Mouse (Mus musculus) brain, adult 2 months (tissue): ENCODE results near the gene Ganab.
A peak's percentile ranks its signal among the peaks of the same experiment; 100 is the strongest.
"Not testable (repeated sequence)": the region's sequence is repeated elsewhere in the genome, so short reads cannot be mapped to it uniquely, and the experiment has no call there.

ENCODE experiments used
- DNase-seq: peaks from one replicate; pipeline ENCODE4 v3.0.0; 2011; ENCODE audit warnings: low read depth, low spot score

The Ganab gene

DNA sequence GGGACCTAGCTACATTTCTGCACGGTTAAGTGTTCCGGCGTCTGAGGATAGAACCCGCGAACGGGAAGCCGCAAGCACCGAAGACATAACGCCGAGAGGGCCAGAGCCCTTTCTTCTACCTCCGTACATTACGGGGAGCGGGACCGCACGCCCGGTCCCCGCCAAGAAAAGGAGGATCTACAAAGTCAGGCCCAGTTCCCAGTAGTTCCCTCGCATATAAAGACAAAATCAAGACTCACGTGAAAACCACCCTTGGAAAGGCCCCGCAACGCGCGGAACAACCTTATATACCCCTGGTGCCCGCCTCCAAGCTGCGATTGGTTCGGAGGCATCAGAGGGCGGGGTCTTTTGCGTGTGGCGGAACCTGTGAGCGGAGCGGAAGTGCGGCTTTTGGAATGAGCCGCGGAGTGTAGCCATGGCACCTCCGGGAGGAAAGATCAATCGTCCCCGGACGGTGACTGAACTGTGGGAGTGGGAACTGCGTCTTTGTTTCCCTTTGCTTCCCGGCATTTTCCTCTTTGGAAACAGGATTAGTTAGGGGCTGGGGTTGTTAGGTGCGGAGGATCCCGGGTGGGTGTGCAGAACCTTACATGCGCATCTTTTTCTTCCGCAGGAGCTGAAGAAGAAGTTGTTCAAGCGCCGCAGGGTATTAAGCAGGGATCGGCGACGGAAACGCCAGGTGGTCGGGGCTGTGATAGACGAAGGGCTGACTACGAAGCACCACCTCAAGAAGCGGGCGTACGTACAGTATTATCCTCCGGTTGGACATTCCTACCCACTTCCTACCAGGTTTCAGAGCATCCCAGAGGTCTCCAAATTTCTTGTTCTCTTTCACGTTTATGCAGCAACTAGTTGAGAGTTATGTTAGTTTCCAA, 9.1 kb upstream of the Ganab start, which contains the start of the genes 1810009A15Rik and Gm49416:
Gene 1810009A15Rik, plus strand, starts transcription at position 343 of the 875 bp plus-strand sequence.
Gene Gm49416, plus strand, starts transcription at position 416 of the 875 bp plus-strand sequence.
- peak; percentile 99 for DNase-seq

DNA sequence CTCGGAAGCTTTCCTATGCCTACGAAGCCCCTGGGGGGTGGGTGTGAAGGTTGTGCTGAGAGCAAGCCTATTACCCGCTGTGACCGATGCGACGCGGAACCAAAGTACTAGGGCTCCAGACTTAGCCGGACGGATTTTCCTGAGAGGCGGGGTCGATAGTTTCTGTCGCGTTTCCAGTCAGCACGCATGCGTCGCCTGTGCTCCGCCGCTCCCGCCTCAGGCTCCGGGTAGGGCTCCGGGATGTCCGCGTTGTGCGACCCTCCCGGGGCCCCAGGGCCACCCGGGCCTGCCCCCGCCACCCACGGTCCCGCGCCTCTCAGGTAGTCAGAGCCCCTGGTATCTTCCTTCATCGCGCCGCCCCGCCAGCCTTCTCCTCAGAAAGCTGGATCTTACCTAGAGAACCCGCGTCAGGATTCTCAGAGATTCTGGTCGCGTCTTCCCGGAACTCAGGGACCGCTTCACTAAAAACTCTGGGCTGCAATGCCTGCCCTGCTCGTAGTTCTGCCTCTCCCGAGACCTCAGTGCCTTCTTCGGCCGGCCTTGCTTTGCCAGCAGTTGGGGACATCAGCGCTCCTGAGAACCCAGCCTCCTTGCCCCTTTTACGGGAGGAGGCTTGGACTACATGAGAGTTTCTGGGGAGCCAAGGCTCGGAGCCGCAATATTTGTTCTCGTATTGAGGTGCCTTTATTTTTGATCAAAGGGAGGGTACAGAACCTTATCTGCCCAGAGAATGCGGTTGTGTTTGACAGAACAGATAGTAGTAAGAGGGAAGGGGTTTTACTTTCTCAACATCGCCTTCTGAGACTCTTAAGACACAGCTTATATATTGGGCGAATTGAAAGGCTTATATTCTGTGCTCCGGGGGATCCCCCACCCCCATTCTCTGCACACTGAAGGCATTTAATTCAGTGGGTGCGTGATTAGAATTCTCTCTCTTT, 4.8 kb upstream of the Ganab start, which contains the start of gene Ints5:
Gene Ints5, plus strand, starts transcription at position 177 of the 938 bp plus-strand sequence.
- peak; percentile 96 for DNase-seq

DNA sequence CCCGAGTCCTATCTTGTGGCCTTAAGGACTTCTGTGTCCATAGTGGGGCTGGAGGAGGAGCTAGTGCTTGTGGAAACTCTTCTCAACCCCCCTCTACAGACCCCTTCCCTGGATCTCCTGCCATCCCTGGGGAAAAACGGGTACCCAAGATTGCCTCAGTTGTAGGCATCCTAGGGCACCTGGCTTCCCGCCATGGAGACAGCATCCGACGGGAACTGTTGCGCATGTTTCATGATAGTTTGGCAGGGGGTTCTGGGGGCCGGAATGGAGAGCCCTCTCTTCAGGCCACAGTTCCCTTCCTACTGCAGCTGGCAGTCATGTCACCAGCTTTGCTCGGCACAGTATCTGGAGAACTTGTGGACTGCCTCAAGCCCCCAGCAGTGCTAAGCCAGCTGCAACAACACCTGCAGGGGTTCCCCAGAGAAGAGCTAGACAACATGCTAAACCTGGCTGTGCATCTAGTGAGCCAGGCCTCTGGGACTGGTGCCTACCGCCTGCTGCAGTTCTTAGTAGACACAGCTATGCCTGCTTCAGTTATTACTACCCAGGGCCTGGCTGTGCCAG, 2.4 kb upstream of the Ganab start:
- no peak for DNase-seq

DNA sequence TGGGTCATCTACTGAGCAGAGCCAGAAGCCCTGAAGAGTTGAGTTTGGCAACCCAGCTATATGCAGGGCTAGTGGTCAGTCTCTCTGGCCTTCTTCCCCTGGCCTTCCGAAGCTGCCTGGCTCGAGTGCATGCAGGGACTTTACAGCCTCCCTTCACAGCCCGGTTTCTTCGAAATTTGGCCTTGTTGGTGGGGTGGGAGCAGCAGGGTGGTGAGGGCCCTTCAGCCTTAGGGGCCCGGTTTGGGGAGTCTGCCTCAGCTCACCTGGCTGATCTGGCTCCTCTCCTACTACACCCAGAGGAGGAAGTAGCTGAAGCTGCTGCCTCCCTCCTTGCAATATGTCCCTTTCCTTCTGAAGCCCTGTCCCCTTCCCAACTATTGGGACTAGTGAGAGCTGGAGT, 1.6 kb upstream of the Ganab start:
- DNase-seq: not testable (repeated sequence)

DNA sequence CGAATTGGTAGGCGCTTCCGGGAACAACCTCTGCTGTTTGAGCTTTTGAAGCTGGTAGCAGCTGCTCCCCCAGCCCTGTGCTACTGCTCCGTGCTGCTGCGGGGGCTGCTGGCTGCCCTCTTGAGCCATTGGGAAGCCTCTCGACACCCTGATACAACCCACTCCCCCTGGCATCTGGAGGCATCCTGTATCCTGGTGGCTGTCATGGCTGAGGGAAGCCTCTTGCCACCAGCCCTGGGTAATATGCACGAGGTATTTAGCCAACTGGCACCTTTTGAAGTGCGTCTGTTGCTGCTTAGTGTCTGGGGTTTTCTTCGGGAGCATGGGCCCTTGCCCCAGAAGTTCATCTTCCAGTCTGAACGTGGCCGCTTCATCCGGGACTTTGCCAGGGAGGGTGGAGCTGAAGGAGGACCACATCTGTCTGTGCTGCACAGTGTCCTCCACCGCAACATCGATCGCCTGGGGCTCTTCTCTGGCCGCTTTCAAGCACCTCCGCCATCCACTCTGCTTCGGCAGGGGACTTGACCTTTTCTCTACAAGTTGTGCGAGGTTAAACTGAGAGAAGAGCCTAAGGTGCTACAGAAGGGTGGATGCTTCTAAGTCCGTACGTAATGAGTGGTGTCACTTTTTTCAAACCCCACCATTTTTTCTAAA, 533 bp upstream of the Ganab start:
- DNase-seq: peak; percentile 58

DNA sequence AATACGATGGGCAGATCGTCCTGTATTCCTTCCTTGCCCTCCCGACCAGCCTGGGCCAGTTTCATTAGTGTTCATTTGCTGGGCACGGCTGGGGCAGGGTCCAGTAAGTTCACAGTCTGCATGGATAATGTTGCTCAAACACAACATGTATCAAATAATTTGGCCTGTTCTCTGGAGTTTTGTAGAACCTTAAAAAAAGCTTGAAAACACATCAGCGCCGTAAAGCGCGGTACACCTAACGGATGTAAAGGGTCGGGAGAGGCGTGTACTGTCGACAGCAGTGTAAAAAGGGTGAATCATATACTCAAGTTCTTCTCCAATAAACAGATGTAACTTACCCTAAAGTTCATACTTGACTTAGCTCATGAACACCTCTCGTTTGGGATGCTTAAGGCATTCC, 705 bp downstream of the Ganab start:
- DNase-seq: no peak

DNA sequence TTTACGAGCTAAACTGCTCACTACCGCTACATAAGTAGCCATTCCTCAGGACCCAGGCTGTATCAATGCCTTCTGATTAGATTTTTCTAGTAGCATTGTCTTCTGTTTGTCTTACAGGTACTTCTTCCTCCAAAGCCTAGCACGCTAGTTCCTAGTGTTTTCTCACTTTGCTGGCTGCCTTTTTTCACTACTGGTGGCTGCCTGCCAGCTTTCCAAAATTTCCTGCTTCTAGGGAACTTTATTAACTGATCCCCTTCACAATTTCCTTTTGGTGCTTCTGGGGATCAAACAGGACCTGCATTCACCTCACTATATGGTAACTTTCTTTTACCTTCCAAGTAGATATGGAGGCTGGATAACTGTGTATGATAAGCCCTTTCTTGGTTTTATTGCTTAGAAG, 1.2 kb downstream of the Ganab start:
- no peak for DNase-seq

DNA sequence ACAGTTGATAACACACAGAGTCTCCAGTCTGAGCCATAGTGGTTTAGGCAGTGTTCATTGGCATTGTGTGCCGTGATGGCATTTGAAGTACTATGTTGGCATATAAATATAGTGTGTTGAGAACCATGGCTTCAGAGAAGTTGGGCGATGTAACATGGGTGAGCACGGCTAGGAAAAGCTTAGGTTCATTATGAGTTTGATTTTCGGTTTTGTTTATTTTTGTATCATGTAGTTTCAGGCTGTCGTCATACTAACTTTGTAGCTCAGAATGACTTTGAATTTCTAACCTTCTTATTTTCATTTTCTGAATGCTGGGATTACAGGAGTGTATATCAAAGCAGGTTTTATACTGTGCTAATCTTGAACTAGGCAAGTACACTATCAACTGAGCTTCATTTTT, 5.5 kb downstream of the Ganab start:
- no peak for DNase-seq

DNA sequence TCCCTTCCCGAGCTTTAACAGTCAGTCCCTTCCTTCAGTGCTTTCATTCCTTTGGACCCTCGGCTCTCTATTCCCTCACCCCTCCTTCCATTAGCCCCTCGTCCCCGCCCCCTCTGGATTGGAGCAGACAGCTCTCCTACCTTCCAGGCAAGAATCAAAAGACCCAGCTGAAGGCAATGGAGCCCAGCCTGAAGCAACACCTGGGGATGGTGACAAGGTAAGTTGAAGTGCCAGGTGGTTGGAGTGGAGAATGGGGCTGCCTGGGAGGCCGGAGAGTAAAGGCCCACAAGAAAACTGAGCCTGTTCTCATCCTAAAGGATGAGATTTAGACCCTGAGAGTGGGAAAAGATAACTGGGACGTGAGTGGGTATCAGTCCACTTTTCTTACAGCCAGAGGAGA, 10.7 kb downstream of the Ganab start:
- DNase-seq: no peak

DNA sequence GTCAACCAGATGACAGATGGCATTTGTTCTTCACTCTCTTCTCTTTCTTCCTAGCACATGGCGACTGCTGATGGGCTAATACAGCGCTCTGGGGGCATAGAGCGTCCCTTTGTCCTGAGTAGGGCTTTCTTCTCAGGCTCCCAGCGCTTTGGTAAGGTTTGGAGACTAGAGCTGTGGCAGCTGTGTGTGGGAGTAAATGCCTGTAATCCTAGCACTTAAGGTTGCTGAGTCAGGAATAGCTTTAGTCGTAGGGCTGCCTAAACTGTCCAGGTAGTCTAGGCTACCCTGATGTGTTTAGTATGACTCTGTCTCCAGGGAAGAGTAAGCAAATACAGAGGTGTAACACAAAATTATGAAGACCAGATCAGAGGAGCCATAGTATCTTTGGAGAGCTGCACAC, 13.9 kb downstream of the Ganab start:
- DNase-seq: peak; percentile 70

DNA sequence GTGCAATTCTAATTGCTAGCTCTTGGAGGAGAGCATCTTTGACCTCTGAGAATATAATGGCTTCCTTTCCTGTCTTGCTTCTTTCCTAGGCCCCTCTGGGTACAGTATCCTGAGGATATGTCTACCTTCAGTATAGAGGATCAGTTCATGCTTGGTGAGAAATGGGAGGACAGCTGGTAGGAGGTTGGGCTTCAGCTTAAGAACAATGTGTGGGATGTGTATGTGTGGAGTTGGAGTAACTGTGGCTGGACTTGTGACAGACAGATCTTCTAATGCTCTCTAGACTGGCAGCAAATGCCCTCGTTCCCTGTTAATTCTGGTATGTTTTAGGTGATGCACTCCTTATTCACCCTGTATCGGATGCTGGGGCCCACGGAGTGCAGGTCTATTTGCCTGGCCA, 16.3 kb downstream of the Ganab start:
- DNase-seq: peak; percentile 76

DNA sequence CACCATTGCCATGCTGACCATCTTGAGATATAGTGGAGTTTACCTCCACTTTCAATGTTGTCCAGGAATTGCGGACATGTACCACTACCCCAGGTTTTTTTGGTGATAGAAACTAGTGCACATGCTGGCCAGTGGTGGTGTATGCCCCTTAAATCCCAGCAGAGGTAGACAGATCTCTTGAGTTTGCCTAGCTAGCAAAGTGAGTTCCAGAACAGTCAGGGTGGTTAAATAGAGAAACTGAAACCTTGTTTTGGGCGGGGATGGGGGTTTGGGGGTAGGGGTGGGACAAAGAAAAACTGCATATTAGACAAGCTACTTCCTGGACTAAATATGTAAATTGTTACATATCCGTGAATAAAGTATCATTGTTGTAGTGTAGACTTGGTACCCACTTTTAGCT, 21.1 kb downstream of the Ganab start:
- no peak for DNase-seq

DNA sequence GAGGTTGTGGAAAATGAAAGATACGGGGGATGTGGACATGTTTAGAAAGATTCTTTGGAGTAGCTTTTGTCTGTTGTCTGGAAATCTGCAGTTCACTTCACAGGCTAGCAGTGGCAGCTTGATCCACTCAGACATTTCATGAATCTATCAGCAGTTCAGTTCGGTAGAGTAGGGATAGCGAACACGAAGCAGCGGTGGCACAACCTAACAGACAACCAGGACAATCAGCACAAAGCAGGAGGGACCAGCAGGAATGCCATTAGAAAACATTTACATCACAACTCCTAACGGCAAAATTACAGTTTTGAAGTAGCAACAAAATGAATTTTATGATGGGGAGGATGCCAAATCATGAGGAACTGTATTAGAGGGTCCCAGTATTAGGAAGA, 21.8 kb downstream of the Ganab start:
- DNase-seq: no peak

DNA sequence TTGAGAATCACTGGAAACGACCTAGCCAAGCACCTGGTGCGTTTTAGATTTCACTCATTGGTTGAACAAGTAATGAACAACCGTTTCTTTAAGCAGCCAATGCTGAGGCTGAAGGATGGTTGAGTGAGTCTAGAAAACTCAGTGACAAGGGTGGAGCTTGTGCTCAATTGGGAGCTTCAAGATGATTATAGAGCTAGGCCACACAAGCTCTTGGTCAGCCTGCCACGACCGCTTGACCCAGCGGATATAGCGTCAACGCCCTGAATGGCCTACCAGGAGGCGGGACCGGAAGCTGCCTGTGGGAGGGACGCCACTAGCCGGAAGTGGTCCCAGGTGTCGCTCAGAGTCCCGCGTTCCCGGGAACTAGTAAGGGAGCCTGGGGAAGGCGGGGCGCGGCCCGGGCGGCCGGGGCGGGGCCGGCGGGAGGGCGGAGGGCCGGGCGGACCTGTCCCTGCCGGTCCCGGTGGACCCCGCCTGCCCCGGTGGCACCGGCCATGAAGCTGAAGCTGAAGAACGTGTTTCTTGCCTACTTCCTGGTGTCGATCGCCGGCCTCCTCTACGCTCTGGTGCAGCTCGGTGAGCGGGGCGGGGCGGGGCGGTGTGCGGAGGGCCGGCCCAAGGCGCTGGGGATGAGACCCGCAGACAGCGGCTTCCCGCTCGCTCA, 22.3 kb downstream of the Ganab start, which contains the start of gene B3gat3:
Gene B3gat3, plus strand, starts transcription at position 302 of the 664 bp plus-strand sequence.
- DNase-seq: peak; percentile 98

DNA sequence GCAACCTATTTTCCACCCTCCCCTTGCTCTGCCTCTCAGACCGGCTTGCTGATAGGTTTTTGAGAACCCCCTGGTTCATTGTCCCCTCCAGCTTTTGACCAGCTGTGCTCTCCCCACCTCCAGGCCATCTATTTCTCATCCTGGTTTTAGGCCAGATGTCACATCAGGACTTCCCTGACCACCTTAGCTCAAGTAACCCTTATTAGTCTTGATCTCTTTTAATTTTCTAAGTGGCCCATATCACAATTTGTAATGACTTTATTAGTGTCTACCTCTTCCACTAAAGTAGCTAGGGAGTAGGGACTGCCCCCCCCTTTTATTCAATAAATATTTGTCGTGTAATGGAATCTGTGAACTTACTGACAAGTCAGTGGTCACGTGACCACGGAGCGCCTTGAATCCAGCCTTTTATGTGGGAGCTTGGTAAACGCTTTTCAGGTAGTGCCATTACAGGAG, 23.0 kb downstream of the Ganab start:
- peak; percentile 66 for DNase-seq

DNA sequence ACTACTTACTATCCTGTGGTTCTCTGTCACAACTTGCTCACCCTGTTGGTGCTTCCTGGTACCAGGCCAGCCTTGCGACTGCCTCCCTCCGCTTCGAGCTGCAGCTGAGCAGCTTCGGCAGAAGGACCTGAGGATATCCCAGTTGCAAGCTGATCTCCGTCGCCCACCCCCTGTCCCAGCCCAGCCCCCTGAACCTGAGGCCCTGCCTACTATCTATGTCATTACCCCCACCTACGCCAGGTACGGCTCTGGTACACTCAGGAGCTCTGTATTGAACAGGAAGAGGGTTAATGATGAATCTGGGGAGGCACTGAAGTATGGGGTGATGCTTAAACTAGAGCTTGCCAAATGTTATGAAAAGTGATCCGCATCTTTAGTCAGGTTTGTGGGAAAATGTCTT, 23.9 kb downstream of the Ganab start:
- DNase-seq: no peak

DNA sequence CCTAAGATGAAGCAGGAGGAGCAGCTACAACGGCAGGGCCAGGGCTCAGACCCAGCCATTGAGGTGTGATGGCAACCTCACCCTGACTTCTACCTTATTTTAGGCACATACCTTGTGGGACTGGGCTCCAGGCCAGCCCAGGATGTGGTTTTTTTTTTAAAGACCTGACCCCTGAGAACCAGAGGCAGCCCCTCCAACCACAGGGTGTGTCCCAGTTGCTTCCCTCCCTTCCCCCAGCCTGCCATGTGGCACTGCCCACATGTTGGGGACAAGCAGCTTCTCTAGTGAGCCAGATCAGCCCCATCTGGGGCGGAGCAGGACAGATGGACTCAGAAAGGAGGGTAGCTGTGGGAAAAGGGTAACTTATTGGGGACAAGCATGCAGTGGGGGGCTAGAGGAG, 28.9 kb downstream of the Ganab start:
- DNase-seq: no peak

DNA sequence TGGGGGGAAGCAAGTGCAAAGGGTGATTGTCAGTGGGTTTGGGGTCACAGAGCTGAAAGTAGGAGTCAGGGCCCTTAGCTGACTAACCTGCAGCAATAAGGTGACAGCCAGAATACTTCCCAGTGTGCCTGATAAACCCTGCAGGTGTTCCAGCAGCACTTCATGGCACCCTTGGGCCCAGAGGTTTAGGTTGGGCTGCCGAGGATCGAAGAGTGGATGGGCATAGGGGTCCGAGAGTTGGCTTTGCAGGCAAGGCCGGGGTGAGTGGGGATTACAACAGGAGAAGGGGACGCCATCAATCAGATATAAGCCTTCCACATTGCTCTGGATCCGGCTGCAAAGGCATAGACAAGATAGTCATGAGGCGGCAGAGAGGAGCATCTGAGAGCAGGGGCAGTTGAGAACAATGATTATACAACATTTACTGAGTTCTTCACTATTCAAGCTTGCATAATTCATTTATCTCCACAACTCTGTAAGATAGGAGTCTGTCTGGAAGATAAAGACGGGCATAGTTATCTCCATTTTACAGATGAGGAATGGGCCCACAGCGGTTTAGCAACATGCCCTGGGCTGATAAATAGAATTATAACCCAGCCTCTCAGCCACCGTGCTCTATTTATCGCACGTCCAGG, 30.1 kb downstream of the Ganab start:
- DNase-seq: no peak

DNA sequence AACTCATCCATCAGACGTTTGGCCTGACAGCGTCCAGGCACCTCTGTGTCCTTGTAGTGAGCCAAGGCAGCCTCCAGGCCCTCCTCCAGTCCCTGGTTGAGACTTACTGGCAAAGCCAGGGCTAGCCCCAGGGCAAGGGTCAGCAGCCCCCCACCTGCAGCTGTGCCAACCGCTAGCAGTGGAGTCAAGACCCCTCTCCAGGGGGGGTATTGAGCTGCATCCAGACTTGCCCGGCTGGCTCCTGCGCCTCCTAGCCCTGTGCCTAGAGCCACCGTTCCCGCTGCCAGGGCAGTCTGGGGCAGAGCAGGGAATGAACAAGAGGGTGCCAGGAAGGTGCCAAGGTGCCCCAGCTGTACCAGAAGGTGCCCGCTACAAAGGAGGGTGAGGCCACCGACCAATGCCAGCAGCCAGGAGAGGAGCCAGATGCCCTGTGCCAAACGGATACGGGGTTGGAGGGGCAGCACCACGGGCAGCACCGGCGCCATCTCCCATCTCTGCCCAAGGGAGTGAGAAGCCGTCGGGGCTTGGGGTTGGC, 30.9 kb downstream of the Ganab start:
- peak; percentile 69 for DNase-seq
